Mouse (Mus musculus): ENCODE data around the gene Acox2.

- TF ChIP-seq CTCF (IDR thresholded peaks at IDR 0.05; ENCODE audit: low read depth, low read length) (no peak), GATA2 (IDR thresholded peaks at IDR 0.05; ENCODE audit: borderline replicate concordance, low read depth, low read length) (no peak), GATA1 (IDR thresholded peaks at IDR 0.05; ENCODE audit: borderline replicate concordance, low read length) (no peak), TAL1 (conservative IDR thresholded peaks at IDR 0.05; ENCODE audit: low read depth, low read length) (no peak)
Measured at GRCm38 (mm10) chr14:8208876-8209275, 50.3 kb downstream of the Acox2 start.
